Mouse (Mus musculus): ENCODE measurements around the gene Tnfrsf19. TPM values are rescaled to one million over a fixed set of nuclear protein-coding genes. Genes with fewer than 3 reads are reported as not detected.
A peak's percentile ranks its signal among the peaks of the same experiment; 100 is the strongest.

The Tnfrsf19 gene
- polyA plus RNA-seq, 2 experiments from 2014 or later = not detected

- no peak for ATAC-seq
Observed at GRCm38 (mm10) chr14:61019880-61020279, 26.4 kb downstream of the Tnfrsf19 start.

- ATAC-seq = no peak
Observed at GRCm38 (mm10) chr14:61014544-61014943, 31.7 kb downstream of the Tnfrsf19 start.

- ATAC-seq = peak; percentile 58
Observed at GRCm38 (mm10) chr14:61012397-61012931, 33.8 kb downstream of the Tnfrsf19 start.

DNA sequence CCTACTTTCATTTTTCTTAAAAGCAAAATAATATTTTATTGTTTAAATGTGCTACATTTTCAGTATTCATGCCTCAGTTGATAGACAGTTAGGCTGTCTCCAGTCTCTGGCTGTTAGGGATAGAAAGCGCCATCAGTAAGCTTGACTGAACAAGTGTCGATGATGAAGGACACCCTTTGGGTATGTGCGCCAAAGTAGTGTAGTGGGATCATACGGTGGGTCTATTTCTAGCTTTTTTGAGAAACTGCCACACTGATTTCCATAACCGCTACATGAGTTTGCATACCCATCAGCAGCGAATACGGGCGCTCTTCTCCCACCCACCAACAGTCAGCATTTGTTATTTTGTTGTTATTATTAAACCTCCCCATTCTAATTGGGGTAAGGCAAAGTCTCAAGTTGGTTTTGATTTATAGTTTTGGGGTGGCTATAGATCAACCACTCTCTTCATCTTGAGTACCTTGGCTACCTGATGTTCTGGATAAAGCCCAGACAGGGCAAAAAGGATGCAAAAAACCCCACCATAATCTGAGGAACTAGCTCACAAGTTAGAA is 34.6 kb downstream of the Tnfrsf19 start:
- ATAC-seq = no peak

DNA sequence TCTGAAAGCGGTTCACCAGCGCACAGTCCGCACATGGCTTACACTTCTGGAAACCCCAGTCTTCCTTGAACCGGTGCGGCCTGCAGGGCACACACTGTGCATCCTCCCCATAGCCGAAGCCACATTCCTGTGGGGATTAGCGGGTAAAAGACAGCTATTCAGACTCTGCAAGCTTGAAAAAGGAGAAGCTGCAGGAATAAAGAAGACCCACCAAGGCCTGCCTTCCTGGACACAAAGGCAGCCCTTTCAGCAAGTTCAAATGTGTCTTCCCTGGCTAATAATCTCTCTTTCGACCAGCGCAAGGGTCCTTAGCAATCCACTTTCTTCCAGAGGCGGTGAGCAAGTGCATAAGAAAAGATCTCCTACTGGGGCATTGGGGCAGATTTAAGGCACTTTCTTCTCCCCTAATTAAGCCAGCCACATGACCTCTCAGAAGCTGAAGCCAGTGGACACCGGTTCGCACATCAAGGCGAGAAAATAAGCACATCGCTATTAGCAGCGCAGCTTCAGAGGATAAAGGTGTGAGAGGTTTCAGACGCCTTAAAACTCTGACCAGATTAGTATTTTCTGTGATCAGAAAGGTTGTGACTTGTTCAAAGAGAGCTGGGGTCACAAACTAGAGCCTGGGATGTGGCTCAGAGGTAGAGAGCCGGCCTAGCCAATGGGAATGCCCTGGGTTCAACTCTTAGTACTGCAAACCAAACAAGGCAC is 41.0 kb downstream of the Tnfrsf19 start:
- no peak for ATAC-seq

DNA sequence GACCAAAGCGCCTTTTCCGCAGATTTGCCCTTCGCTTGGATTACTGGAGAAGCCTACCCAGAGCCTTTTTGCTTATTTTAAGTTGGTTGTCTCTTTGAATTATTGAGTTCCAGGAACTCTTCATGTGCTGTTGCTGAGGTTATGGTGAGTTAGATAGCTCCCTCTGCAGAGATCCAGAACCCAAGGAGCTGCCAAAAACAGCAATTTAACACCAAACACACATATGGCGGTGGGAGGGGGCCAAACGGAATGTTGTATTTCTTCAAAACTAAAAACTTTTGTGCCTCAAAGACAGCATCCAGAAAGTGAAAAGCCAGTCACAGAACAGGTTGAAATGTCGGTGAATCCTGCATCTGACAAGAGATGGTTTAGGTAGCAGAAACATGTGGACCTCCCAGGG is 42.6 kb downstream of the Tnfrsf19 start:
- no peak for ATAC-seq

DNA sequence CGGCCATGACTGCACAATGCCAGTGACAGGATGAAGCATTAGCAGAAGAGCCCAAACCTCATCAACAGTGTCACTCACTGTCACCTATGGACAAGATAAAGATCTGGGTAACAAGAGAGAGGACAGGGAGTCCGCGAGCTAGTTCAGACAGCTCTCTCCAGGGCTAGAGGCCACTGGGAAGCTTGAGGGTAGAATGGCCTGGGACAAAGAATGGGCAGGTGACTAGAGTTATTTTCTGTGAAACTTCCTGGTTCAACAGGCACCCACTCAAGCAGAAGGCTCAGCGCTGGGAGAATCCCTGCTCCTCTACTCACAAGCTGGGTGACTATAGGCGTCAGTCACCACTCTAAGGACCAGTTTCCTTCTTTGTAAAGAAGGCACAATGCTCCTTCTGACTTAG is 46.2 kb downstream of the Tnfrsf19 start:
- ATAC-seq = no peak

DNA sequence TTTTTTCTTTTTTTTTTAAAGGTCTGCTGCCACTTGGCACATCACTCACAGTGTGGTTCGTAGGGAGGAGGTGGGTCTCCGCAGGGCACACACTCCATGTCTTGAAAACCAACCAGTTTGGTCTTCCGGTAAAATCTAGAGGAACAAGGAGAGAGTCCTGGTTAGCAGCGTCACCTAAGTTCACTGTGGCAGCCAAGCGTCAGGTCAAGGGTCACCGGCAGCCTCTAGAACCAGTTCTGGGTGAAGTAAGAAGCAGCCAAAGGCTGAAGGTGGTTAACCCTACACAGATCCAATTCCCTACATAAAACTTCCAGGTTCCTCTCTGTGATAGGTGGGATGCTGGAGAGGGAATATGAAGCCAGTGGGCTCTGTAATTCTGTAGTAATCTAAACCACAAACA is 49.7 kb downstream of the Tnfrsf19 start:
- ATAC-seq = no peak

DNA sequence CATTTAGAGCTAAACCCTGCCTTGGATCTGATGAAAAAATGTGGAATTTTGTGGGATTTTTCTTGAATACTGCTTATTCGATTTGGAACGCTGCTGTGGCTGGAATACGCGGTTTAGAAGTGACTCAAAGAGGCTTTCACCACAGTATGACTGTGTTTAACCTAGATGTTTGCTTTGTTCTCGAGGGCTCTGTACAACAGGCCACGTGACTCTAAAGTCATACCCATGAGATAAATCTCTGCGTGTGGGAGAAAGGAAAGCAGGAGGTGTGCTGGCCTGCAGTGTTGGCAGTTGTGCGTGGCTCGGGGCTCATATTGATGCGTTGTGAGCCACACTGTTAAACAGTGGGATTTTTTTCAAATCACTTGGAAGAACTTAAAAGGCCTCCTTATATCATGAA is 52.8 kb downstream of the Tnfrsf19 start:
- no peak for ATAC-seq

GRCm38 (mm10) chr14:60993092-60993491 is 53.2 kb downstream of the Tnfrsf19 start:
- ATAC-seq = no peak

- ATAC-seq = no peak
Observed at GRCm38 (mm10) chr14:60992144-60992543, 54.1 kb downstream of the Tnfrsf19 start.

GRCm38 (mm10) chr14:60988228-60988627 is 58.1 kb downstream of the Tnfrsf19 start:
- ATAC-seq = no peak

- no peak for ATAC-seq
Observed at GRCm38 (mm10) chr14:60986926-60987325, 59.4 kb downstream of the Tnfrsf19 start.

- ATAC-seq = no peak
Observed at GRCm38 (mm10) chr14:60985077-60985476, 61.2 kb downstream of the Tnfrsf19 start.

GRCm38 (mm10) chr14:60984266-60984665 is 62.0 kb downstream of the Tnfrsf19 start:
- no peak for ATAC-seq

- no peak for ATAC-seq
Observed at GRCm38 (mm10) chr14:60982126-60982525, 64.2 kb downstream of the Tnfrsf19 start.

- no peak for ATAC-seq
Observed at GRCm38 (mm10) chr14:60980244-60980887, 65.9 kb downstream of the Tnfrsf19 start.

- no peak for ATAC-seq
Observed at GRCm38 (mm10) chr14:60978129-60978528, 68.2 kb downstream of the Tnfrsf19 start.

DNA sequence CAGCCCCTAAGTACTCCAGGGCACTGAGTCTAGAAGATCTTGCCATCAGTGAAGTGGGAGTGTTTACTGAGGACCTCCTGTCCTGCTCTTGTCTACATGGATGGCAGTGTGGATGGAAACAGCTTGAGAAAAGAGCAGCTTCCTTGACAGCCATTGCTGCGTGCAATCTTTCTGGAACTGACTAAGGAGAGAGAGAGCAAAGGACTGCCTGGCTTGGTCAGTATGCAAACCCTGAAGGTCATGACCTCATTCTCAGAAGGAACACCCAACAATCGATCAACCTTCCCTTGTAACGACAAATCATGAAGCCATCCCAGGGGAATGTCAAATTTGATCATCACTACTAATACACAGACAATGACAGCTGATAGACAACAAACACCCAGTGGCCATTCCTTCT is 70.1 kb downstream of the Tnfrsf19 start:
- no peak for ATAC-seq

DNA sequence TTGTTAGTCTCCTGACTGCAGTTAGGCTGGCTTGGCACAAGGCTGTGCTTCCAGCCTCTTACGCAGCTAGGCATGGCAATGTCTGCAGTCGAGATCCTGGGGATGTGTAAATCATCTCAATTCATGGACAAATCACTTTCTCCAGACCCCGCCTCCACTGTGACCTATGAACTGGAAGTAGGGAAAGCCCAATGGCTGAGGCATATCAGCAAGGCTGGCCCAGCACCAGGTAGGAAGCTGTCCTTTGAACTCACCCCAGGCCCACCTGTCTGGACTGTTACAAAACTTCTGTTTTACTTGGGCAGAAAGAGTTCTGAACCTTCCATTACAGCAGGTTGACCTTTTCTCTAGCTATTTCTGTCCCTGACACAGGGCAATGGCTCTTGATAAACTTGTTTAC is 70.6 kb downstream of the Tnfrsf19 start:
- ATAC-seq = no peak

DNA sequence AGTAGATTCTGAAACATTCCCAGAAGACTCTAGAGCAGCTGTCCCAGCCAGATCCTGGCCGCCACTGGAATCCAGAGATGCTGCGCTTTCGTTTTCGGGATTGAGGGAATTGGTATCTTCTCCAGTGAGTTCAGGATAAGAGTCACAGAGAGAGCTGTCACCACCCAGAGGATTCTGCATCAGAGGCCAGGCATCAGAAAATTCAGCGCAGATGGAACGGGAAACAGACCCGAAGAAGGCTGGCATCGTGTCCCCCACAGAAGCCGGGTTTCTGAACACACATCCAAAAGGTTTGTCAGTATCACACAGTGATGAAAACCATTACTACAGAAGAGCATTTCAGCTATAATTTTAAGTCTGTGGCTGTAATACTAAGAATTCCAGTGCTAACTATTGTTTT is 75.3 kb downstream of the Tnfrsf19 start:
- no peak for ATAC-seq

DNA sequence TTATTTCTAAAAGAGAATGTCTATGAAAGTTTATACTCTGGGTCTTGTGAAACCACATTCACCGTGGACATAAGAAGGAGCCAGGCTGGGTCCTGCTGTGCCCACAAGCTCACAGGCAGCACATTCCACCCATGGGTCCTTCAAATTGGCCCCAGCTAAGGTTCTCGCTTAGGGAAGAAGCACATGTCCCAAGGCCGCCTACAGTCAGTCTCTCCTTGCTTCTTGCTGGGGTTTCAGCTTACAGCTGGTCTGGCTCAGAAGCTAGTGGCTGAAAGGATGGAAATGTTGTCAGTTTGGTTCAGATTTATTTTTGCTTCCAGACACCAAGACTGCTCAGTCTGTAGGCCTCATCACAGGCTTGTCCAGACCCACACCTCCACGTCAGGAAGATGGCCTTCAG is 80.2 kb downstream of the Tnfrsf19 start:
- ATAC-seq = no peak

GRCm38 (mm10) chr14:60964016-60964810 is 82.1 kb downstream of the Tnfrsf19 start:
- ATAC-seq = no peak
